Mouse (Mus musculus): ENCODE measurements around the gene Casc4. TPM values are rescaled to one million over a fixed set of nuclear protein-coding genes. Genes with fewer than 3 reads are reported as not detected.
A peak's percentile ranks its signal among the peaks of the same experiment; 100 is the strongest.
"Not testable (repeated sequence)": the region's sequence is repeated elsewhere in the genome, so short reads cannot be mapped to it uniquely, and the experiment has no call there.

Casc4 gene
- polyA plus RNA-seq, 1 experiment from 2014 or later, result 26.7 TPM

DNA sequence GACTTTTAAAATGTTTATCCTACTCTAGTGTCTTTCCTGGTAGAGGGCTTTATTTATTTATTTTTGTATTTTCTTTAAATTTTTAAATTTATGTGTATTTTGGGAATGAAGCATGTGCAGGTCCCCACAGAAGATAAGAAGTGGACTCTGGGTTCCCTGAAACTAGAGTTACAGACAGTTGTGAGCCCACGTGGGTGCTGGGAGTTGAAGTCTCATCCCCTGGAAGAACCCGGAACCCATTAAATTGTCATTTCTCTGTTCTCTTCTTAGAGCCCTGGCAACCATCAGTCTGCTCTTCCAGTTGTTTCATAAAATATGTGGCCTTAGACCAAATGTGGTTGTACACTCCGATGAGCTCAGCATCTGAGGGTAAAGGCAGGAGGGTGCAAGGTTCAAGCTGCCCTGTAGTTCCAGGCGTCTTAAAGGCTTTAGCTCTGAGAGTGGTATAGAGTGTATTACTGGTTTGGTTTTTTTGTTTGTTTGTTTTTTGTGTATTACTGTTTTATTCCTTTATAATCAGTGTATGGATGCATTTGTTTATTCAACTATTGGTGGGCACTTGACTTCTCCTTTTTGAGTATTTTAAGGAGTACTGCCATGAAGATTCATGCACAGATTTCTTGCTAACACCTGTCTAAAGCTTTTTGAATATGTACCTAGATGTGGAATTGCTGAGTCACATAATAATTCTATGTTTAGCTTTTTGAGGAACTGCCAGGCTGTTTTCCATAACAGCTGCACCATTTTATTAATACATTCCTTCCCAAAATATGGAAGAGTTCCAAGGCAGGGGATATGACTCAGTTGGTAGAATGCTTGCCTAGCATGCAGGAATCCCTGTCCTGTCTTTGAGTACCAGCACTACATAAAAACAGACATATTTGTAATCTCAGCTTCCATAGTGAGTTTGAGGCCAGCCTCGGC, 49.5 kb downstream of the Casc4 start:
- WGBS, result 91% methylated on average over 5 of the region's 5 CpGs
- H3K4me2 ChIP-seq, result no peak overlapping the region
- no peak for ATAC-seq (ENCODE audit: insufficient number of reproducible peaks, insufficient read depth, low FRiP score, low TSS enrichment, low read depth)

DNA sequence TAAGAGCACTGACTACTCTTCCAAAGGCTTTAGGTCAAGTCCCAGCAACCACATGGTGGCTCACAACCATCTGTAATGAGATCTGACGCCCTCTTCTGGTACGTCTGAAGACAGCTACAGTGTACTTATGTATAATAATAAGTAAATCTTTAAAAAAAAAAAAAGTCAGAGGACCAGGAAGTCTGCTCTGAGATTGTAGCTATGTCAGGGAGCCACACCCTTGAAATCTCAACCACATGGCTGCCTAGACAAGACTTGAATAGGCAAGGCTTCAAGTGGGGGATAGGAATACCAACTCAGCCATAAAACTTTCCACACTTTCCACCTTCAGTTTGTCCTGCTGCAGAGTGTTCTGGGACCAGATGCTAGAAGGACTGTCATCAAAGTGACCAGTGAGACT, 70.9 kb downstream of the Casc4 start:
- 76% methylated on average over 2 of the region's 2 CpGs for WGBS
- H3K27me3 ChIP-seq; H3K9me3 ChIP-seq; H3K4me2 ChIP-seq; H3K27ac ChIP-seq; ATAC-seq (ENCODE audit: insufficient number of reproducible peaks, insufficient read depth, low FRiP score, low TSS enrichment, low read depth); H3K9ac ChIP-seq; H3K4me3 ChIP-seq; H3K4me1 ChIP-seq: not testable (repeated sequence)
- H3K36me3 ChIP-seq, result peaks cover 22% of the 10 kb centered on the region

More for the DNA sequence above, 49.5 kb downstream of the Casc4 start:
- Histone ChIP-seq H3K27ac (no peak overlapping the region), H3K9me3 (no peaks in the 10 kb centered on the region), H3K36me3 (peaks cover 35% of the 10 kb centered on the region), H3K9ac (no peak overlapping the region), H3K4me1 (no peaks in the 10 kb centered on the region), H3K27me3 (no peaks in the 10 kb centered on the region), H3K4me3 (no peak overlapping the region)

DNA sequence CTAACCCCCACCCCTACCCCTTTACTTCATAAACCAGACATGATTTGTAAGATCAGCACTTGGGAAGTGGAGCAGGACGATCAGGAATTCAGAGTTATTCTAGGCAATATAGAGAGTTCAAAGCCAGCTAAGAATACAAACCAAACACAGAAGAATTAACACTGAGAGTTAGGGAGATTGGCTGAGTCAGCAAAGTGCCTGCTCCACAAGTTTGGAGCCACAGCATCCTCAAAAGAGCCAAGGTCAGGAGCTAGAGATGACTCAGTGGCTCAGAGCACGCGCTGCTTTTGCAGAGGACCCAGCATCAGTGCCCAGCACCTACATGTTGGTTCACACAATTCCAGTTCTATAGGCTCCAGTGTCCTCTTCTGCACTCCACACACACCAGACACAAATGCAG, 76.6 kb downstream of the Casc4 start:
- Histone ChIP-seq H3K36me3 (no peaks in the 10 kb centered on the region), H3K9me3 (no peaks in the 10 kb centered on the region), H3K27ac (no peak overlapping the region), H3K27me3 (no peaks in the 10 kb centered on the region), H3K4me3 (no peak overlapping the region), H3K4me1 (no peaks in the 10 kb centered on the region), H3K9ac (no peak overlapping the region), H3K4me2 (no peak overlapping the region)
- no peak for ATAC-seq (ENCODE audit: insufficient number of reproducible peaks, insufficient read depth, low FRiP score, low TSS enrichment, low read depth)
- 81% methylated on average over 3 of the region's 3 CpGs for WGBS

DNA sequence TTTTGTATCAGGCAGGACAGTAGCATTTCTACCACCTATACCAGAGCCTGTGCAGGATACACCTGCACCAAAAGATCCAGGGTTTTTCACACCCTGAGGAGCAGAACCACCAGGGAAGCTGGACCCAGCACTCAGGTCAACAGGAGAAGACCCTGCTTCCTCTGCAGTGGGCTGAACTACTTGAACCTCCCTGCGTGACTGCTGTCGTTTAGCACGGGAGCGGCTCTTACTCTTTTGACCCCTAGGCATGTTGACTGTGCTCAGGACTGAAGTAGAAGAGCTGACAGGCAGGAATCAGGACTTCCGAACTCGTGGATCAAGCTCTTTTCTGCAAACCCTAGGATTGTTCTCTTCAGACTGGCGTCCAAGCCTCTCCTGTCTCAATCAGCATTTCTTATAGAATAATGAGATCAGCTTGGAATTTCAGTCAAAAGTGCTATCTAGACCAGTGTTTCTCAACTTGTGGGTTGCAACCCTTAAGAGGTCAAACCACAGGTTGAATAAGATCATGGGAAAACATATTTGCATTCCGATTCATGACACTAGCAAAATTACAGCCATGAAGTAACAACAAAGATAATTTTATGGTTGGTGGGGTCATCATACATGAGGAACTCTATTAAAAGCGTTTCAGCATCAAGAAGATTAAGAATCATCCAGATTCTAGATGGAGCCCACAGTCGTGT, 88.3 kb downstream of the Casc4 start:
- Histone ChIP-seq H3K4me2 (peak overlapping the region; percentile 74), H3K9ac (peak overlapping the region; percentile 99), H3K4me3 (peak overlapping the region; percentile 96), H3K9me3 (no peaks in the 10 kb centered on the region), H3K36me3 (peaks cover 2% of the 10 kb centered on the region; the same call in 1 of the 2 replicates), H3K27ac (peak overlapping the region; percentile 94), H3K27me3 (no peaks in the 10 kb centered on the region), H3K4me1 (peaks cover 20% of the 10 kb centered on the region)
- no peak for ATAC-seq (ENCODE audit: insufficient number of reproducible peaks, insufficient read depth, low FRiP score, low TSS enrichment, low read depth)
- 17% methylated on average over 10 of the region's 10 CpGs for WGBS

DNA sequence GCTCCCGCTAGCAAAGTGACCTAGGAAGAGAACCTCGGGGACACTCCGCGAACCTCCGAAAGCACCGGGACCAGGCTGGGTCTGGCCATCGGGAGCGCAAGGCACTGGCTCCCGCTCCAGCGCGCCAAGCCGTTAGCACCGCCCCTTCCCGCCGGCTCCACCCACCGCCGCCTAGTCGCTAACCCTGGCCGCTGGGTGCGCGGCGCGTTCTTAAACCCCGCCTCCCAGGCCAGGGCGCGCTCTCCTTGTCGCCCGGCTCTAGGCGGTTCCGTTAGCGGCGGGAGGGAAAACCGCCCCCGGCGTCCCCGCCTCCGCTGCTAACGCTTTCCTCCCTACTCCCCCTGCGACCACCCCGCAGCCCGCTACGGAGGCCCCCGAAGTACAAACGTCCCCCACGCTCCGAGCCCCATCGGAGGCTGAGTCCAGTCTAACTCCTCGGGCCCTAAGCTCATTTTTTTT, 89.0 kb downstream of the Casc4 start, which contains the start of the genes Ctdspl2 and Mageb3:
Gene Ctdspl2 (plus strand): TSS at position 237 of the 459 bp plus-strand sequence.
Gene Mageb3 (minus strand): TSS at position 328 of the 459 bp plus-strand sequence.
- H3K9ac ChIP-seq, result peak within 1 kb of the TSS; percentile 99
- H3K27ac ChIP-seq, result peak within 1 kb of the TSS; percentile 94
- peaks cover 7% of the 10 kb centered on the region for H3K36me3 ChIP-seq
- ATAC-seq (ENCODE audit: insufficient number of reproducible peaks, insufficient read depth, low FRiP score, low TSS enrichment, low read depth), result peak; percentile 98
- no peaks in the 10 kb centered on the region for H3K27me3 ChIP-seq
- peaks cover 20% of the 10 kb centered on the region for H3K4me1 ChIP-seq
- H3K4me3 ChIP-seq, result peak within 1 kb of the TSS; percentile 96
- no peaks in the 10 kb centered on the region for H3K9me3 ChIP-seq
- peak within 1 kb of the TSS; percentile 74 for H3K4me2 ChIP-seq
- WGBS, result under 1% methylated on average over 48 of the region's 48 CpGs

DNA sequence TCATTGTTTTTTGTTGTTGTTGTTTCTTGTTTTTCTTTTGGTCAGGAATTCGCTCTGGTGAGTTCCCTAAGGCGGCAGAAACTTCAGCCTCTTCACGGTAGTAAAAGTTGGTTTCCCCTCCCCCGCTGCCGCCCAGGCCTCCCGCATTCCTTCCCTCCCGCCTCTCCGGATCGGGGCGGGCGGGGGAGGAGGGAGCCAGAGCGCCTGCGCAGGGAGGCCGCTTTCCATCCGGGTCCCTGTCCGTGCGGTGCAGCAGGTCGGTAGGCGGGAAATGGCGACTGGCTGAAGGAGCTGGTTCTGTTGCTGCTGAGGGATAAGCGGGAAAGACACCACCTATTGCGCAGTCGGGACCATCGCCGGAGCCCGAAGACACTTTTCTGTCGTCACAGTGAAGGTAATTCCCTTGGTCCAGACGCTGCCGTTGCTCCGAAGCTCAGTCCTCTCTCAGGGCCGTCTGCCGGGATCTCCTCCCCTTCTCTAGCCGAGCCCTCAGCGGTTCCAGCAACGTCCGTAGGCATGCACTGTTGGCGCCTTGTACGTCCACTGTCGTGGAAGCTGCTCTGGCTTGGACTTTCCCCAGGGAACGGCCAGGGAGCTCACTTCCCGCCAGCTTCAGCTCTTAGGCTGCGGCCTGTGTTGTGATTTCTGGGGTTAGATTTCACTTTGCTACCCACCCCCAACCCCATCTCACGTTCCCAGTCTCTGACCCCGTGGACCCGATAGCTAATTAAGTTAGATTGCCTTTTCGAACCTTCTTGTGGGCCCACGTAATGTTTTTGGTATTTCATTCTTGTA, 89.7 kb downstream of the Casc4 start:
- WGBS, result under 1% methylated on average over 46 of the region's 47 CpGs
- Histone ChIP-seq H3K9ac (peak overlapping the region; percentile 99), H3K4me2 (peak overlapping the region; percentile 74), H3K36me3 (peaks cover 9% of the 10 kb centered on the region), H3K4me3 (peak overlapping the region; percentile 96), H3K9me3 (no peaks in the 10 kb centered on the region), H3K4me1 (peaks cover 20% of the 10 kb centered on the region), H3K27ac (peak overlapping the region; percentile 94), H3K27me3 (no peaks in the 10 kb centered on the region)
- ATAC-seq (ENCODE audit: insufficient number of reproducible peaks, insufficient read depth, low FRiP score, low TSS enrichment, low read depth), result peak; percentile 93

DNA sequence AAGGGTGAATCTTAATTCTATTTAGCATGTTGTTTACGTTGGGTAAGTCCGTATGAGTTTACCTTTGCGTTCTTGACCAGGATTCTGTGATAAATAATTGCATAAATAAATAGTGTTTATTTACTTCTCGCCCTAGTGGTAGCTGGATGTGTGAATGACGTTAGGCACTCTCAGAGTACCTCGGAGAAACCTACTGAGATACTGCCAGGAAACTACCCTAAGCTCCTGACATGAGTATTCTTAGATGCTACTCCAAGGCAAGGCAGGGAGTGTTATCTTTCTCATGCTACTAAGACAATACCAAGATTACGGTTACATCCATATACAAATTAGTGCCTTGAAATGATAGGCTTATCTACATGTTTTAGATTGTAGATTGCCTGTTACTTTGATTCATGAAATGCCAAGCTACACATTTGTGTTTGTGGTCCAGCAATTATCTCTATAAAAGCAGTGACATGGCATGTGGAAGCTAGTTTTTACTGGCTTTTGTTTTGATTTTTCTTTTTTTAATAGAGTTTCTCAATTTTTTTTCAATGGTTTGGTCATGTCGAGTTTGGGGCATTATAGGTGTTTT, 90.5 kb downstream of the Casc4 start:
- peak overlapping the region; percentile 96 for H3K4me3 ChIP-seq
- H3K9ac ChIP-seq, result peak overlapping the region; percentile 99
- no peaks in the 10 kb centered on the region for H3K9me3 ChIP-seq
- no peaks in the 10 kb centered on the region for H3K27me3 ChIP-seq
- ATAC-seq (ENCODE audit: insufficient number of reproducible peaks, insufficient read depth, low FRiP score, low TSS enrichment, low read depth), result no peak
- peak overlapping the region; percentile 74 for H3K4me2 ChIP-seq
- H3K4me1 ChIP-seq, result peaks cover 20% of the 10 kb centered on the region
- H3K36me3 ChIP-seq, result peaks cover 14% of the 10 kb centered on the region
- H3K27ac ChIP-seq, result 0 out of 2 replicates have a peak overlapping the region, but pooled peaks have one; percentile 94
- WGBS, result 10% methylated on average over 8 of the region's 8 CpGs

Other genes with a start within 250 kb of the Casc4 start
- 2.3 and 3.1 TPM in 2 replicates for gene Frmd5, start 59.9 kb upstream of the Casc4 start, polyA plus RNA-seq (2015; fragmentation: Nextera tagmentation; extraction: Ambion mirVana)
- 66.5 and 74.0 TPM in 2 replicates for gene Ctdspl2, start 89.0 kb downstream of the Casc4 start, polyA plus RNA-seq (2015; fragmentation: Nextera tagmentation; extraction: Ambion mirVana)
- gene Mageb3, start 89.1 kb downstream of the Casc4 start, polyA plus RNA-seq (2015; fragmentation: Nextera tagmentation; extraction: Ambion mirVana), result 0.22 and 0.25 TPM in 2 replicates
- 10.7 and 13.1 TPM in 2 replicates for gene Eif3j1, start 161.6 kb downstream of the Casc4 start, polyA plus RNA-seq (2015; fragmentation: Nextera tagmentation; extraction: Ambion mirVana)

Measured in embryonic facial prominence, embryonic 13.5 days (tissue).